Mouse (Mus musculus): ENCODE results near the gene Smndc1. TPM values are rescaled to one million over a fixed set of nuclear protein-coding genes. Genes with fewer than 3 reads are reported as not detected.
"Not testable (repeated sequence)": the region's sequence is repeated elsewhere in the genome, so short reads cannot be mapped to it uniquely, and the experiment has no call there.

Smndc1 gene
- polyA plus RNA-seq, 1 experiment from 2014 or later = 40.5 TPM

DNA sequence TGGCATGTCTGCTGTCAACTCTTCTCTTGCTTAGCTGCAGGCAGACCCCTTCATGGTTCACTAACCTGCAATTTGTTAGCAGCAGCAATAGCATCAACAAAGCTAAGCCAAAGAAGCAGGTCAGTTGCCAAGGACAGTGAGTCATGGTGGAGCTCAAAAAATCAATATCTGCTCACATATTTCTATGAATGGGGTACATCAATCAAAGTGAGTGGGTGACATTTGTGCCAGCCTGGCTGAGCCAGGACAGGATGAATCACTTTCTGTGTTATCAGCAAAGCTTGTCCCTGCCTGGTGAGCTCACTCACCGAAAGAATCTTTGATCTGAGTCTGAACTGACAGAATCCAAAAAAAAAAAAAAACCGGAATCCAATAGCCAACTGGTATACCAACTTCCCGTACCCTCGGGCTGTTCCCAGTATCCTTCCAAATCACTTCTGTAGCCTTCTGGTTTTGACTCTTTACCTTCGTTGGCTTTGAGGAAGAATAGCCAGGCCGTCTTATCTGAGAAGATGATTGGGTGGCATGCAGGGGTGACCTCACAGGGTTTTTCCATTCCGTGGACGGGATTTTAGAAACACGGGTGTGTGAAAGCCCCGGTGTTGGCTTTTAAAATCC lies 13.9 kb upstream of the Smndc1 start:
- no peaks in the 10 kb centered on the region for H3K27me3 ChIP-seq (replicated peaks; ENCODE audit: control insufficient read depth, insufficient read depth, low read length)
- no peaks in the 10 kb centered on the region for H3K9me3 ChIP-seq (ENCODE audit: control insufficient read depth, low read length)
- H3K4me1 ChIP-seq (ENCODE audit: control insufficient read depth, insufficient read depth, low read length) = no peaks in the 10 kb centered on the region
- H3K36me3 ChIP-seq (ENCODE audit: control insufficient read depth, insufficient read depth, low read length) = no peaks in the 10 kb centered on the region
- no peak overlapping the region for H3K4me2 ChIP-seq (ENCODE audit: low read depth, low read length)
- no peak overlapping the region for H3K4me3 ChIP-seq (ENCODE audit: low read length)
- no peak overlapping the region for H3K27ac ChIP-seq (ENCODE audit: low read length)
- no peak for ATAC-seq
- WGBS = 89% methylated on average over 10 of the region's 10 CpGs
- no peak overlapping the region for H3K9ac ChIP-seq (ENCODE audit: low read depth, low read length)

DNA sequence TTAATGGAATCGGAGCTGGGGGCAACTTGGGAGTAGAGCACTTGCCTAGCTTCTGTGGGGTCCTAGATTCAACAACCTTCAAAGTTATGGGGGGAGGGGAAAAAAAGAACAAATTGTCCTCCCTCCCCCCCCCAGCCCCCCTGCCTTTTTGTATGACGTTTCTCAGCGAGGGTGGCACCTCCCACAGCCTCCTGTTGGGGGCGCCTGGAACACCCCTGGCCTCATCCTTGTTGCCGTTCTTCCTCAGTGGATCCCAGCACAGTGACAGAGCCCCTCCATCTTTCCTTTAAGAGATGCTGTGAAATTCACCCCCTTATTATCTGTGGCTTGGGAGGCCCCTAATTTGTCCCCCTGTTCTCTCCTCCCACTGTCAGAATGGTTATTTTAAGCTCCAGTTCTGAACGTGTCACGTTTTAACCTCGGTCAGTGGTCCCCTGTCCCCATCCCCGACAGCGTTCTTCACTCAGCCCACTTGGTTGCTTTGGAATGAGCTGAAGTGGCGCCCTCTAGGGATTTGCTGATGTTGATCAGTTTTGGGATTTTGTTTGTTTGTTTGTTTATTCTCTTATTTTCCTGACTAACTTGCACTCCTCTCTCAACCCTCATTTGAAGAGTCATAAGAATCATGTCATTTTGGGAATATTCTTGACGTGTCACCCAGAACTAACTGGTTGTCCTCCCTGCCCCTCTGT lies 12.5 kb upstream of the Smndc1 start:
- Histone ChIP-seq H3K4me1 (ENCODE audit: control insufficient read depth, insufficient read depth, low read length) (no peaks in the 10 kb centered on the region), H3K4me2 (ENCODE audit: low read depth, low read length) (no peak overlapping the region), H3K36me3 (ENCODE audit: control insufficient read depth, insufficient read depth, low read length) (no peaks in the 10 kb centered on the region), H3K9ac (ENCODE audit: low read depth, low read length) (no peak overlapping the region), H3K27me3 (replicated peaks; ENCODE audit: control insufficient read depth, insufficient read depth, low read length) (no peaks in the 10 kb centered on the region), H3K4me3 (ENCODE audit: low read length) (no peak overlapping the region), H3K9me3 (ENCODE audit: control insufficient read depth, low read length) (no peaks in the 10 kb centered on the region), H3K27ac (ENCODE audit: low read length) (no peak overlapping the region)
- 51% methylated on average over 12 of the region's 12 CpGs for WGBS
- ATAC-seq = no peak

DNA sequence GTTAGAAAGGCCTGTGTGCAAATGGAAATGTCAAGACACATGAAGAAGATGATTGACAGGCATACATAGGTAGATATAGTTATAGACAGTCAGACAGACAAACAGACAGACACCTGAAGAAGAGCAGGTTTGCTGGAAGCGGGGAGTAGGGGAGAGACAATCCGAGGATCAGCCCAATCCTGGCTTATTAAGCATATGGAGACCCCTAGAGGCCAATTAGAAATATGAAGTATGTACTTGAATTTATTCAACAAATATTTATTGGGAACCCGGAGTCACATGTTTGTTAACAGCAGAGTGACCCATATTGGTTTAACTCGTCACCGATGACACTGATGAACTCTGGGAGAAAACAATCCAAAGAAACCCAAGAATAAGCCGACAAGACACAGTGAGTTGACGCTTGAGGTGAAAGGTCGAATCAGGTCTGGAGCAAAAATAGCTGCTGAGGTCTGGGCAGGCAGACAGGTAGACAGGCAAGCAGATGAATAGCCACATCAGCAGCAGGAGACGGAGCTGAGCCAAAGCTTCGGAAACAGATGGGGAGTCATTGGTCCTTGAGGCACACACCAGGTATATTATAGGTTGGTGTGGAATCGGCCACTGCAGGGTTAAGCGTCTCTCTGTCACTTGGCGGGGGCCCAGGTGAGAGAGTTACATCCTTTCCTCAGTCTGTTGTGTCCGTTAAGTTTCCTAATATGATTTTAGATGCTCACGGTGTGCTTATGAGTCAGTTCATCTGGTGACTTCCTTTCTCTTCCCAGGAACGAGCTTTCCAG lies 10.1 kb upstream of the Smndc1 start:
- no peaks in the 10 kb centered on the region for H3K27me3 ChIP-seq (replicated peaks; ENCODE audit: control insufficient read depth, insufficient read depth, low read length)

DNA sequence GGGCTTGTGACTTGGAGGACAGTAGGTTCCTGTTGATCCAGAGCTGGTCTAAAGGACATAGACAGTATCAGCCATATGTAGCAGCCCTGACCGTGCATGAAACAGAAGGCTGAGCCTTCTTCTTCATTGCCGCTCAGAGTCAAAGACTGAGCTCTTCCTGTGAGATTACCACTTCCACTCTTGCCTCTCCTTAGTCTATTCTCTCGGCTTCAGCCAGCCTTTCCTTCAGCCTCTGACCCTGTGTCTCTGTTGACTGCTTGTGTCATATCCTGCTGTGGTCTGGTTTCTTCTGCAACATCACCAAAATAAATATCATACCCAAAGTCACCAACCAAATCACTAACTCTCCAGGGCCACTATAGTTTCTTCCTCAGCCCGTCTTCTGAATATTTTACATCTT lies 8.8 kb upstream of the Smndc1 start:
- Histone ChIP-seq H3K36me3 (ENCODE audit: control insufficient read depth, insufficient read depth, low read length) (no peaks in the 10 kb centered on the region), H3K9ac (ENCODE audit: low read depth, low read length) (no peak overlapping the region), H3K4me2 (ENCODE audit: low read depth, low read length) (no peak overlapping the region), H3K27ac (ENCODE audit: low read length) (no peak overlapping the region), H3K4me1 (ENCODE audit: control insufficient read depth, insufficient read depth, low read length) (no peaks in the 10 kb centered on the region), H3K27me3 (replicated peaks; ENCODE audit: control insufficient read depth, insufficient read depth, low read length) (no peaks in the 10 kb centered on the region), H3K9me3 (ENCODE audit: control insufficient read depth, low read length) (no peaks in the 10 kb centered on the region), H3K4me3 (ENCODE audit: low read length) (no peak overlapping the region)
- WGBS = 79% methylated on average over 4 of the region's 4 CpGs
- no peak for ATAC-seq

More for the DNA sequence above, 10.1 kb upstream of the Smndc1 start:
- no peaks in the 10 kb centered on the region for H3K9me3 ChIP-seq (ENCODE audit: control insufficient read depth, low read length)
- no peak overlapping the region for H3K27ac ChIP-seq (ENCODE audit: low read length)
- WGBS = 81% methylated on average over 16 of the region's 16 CpGs
- H3K9ac ChIP-seq (ENCODE audit: low read depth, low read length) = no peak overlapping the region
- H3K4me3 ChIP-seq (ENCODE audit: low read length) = no peak overlapping the region
- H3K4me1 ChIP-seq (ENCODE audit: control insufficient read depth, insufficient read depth, low read length) = no peaks in the 10 kb centered on the region
- H3K36me3 ChIP-seq (ENCODE audit: control insufficient read depth, insufficient read depth, low read length) = no peaks in the 10 kb centered on the region
- no peak overlapping the region for H3K4me2 ChIP-seq (ENCODE audit: low read depth, low read length)
- no peak for ATAC-seq

DNA sequence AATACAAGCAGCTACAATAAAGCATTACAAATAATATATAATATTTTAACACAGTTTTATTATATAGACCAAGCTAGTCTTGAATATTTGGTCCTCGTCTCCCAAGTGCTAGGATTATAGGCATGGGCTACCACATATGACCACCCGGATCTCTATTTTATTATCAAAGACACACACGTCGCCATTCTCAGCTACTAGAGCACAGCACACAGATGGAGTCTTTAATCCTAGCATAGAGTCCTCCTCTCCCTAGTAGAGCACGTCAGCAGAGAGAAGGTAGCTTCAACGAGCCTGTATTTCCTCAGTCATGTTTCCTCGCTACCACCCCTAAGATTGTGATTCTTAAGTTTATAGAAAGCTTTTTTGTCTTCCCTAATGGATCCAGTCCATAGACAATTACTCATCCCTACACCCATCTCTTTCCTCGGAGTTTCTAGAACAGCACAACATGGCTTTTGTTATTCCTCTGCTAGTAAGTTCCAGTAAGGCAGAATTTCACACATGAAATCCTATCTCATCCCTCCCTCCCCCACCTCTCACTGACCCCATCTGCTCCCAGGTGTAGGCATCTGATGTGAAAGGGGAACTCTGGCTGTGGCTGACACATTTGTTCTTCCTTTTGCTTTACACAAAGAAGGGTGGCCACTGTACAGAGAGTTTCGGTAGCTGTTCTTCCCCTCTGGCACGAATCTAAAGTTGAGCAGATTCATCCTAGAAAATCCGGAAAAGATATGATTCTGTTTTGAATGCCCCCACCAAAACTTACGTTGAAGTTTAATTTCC lies 7.3 kb upstream of the Smndc1 start:
- no peak for ATAC-seq
- 79% methylated on average over 12 of the region's 12 CpGs for WGBS

DNA sequence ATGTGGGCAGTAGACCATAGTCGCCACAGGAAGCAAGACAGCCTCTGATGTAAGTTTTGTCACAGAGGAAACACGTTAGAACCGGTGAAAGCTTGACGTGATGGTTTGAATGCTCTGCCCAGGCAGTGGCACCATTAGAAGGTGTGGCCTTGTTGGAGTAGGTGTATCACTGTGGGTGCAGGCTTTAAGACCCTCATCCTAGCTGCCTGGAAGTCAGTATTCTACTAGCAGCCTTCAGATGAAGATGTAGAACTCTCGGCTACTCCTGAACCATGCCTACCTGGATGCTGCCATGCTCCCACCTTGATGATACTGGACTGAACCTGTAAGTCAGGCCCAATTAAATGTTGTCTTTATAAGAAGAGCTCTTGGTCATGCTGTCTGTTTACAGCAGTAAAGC lies 5.4 kb upstream of the Smndc1 start:
- H3K4me1 ChIP-seq (ENCODE audit: control insufficient read depth, insufficient read depth, low read length); H3K27me3 ChIP-seq (replicated peaks; ENCODE audit: control insufficient read depth, insufficient read depth, low read length); H3K4me2 ChIP-seq (ENCODE audit: low read depth, low read length); ATAC-seq; H3K27ac ChIP-seq (ENCODE audit: low read length); H3K9me3 ChIP-seq (ENCODE audit: control insufficient read depth, low read length); H3K36me3 ChIP-seq (ENCODE audit: control insufficient read depth, insufficient read depth, low read length); H3K9ac ChIP-seq (ENCODE audit: low read depth, low read length); H3K4me3 ChIP-seq (ENCODE audit: low read length): not testable (repeated sequence)
- WGBS = 66% methylated on average over 5 of the region's 5 CpGs

More for the DNA sequence above, 7.3 kb upstream of the Smndc1 start:
- Histone ChIP-seq H3K9ac (ENCODE audit: low read depth, low read length) (no peak overlapping the region), H3K36me3 (ENCODE audit: control insufficient read depth, insufficient read depth, low read length) (no peaks in the 10 kb centered on the region), H3K9me3 (ENCODE audit: control insufficient read depth, low read length) (no peaks in the 10 kb centered on the region), H3K4me2 (ENCODE audit: low read depth, low read length) (no peak overlapping the region), H3K27me3 (replicated peaks; ENCODE audit: control insufficient read depth, insufficient read depth, low read length) (no peaks in the 10 kb centered on the region), H3K27ac (ENCODE audit: low read length) (no peak overlapping the region), H3K4me1 (ENCODE audit: control insufficient read depth, insufficient read depth, low read length) (no peaks in the 10 kb centered on the region), H3K4me3 (ENCODE audit: low read length) (no peak overlapping the region)

DNA sequence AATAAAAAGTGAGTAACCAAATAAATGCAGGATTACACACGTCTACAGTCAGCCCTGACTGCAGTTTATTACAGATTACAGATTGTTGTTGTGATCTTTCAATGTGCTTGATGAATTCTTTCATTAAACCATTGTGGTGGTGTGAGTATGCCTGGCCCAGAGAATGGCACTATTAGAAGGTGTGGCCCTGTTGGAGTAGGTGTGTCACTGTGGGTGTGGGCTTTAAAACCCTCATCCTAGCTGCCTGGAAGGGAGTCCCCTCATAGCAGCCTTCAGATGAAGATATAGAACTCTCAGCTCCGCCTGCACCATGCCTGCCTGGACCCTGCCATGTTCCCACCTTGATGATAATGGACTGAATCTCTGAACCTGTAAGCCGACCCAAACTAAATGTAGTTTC lies 4.6 kb upstream of the Smndc1 start:
- not testable (repeated sequence) for H3K27ac ChIP-seq (ENCODE audit: low read length); ATAC-seq; H3K27me3 ChIP-seq (replicated peaks; ENCODE audit: control insufficient read depth, insufficient read depth, low read length); H3K4me3 ChIP-seq (ENCODE audit: low read length); H3K9me3 ChIP-seq (ENCODE audit: control insufficient read depth, low read length); H3K9ac ChIP-seq (ENCODE audit: low read depth, low read length); H3K4me1 ChIP-seq (ENCODE audit: control insufficient read depth, insufficient read depth, low read length); H3K36me3 ChIP-seq (ENCODE audit: control insufficient read depth, insufficient read depth, low read length); H3K4me2 ChIP-seq (ENCODE audit: low read depth, low read length)
- 64% methylated on average over 3 of the region's 3 CpGs for WGBS

DNA sequence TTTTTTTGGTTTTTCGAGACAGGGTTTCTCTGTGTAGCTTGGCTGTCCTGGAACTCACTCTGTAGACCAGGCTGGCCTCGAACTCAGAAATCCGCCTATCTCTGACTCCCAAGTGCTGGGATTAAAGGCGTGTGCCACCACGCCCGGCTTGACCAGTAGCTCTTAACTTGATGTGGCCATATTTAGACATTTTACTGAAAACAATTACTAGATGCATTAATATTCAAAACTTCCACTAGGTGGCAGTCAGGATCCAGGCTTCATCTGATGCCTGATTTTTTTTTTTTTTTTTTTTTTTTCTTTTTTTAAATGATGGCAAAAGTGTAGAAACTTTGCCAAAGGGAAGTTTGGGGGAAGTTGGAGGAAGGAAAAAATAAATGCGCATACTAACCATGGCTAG lies 4.2 kb upstream of the Smndc1 start:
- no peak for ATAC-seq
- no peaks in the 10 kb centered on the region for H3K27me3 ChIP-seq (replicated peaks; ENCODE audit: control insufficient read depth, insufficient read depth, low read length)
- H3K4me2 ChIP-seq (ENCODE audit: low read depth, low read length) = no peak overlapping the region
- no peaks in the 10 kb centered on the region for H3K36me3 ChIP-seq (ENCODE audit: control insufficient read depth, insufficient read depth, low read length)
- H3K27ac ChIP-seq (ENCODE audit: low read length) = no peak overlapping the region
- no peaks in the 10 kb centered on the region for H3K9me3 ChIP-seq (ENCODE audit: control insufficient read depth, low read length)
- no peak overlapping the region for H3K9ac ChIP-seq (ENCODE audit: low read depth, low read length)
- 11% methylated on average over 7 of the region's 7 CpGs for WGBS
- no peak overlapping the region for H3K4me3 ChIP-seq (ENCODE audit: low read length)
- H3K4me1 ChIP-seq (ENCODE audit: control insufficient read depth, insufficient read depth, low read length) = 0 out of 2 replicates have a peak, but pooled peaks cover 2% of the 10 kb centered on the region

DNA sequence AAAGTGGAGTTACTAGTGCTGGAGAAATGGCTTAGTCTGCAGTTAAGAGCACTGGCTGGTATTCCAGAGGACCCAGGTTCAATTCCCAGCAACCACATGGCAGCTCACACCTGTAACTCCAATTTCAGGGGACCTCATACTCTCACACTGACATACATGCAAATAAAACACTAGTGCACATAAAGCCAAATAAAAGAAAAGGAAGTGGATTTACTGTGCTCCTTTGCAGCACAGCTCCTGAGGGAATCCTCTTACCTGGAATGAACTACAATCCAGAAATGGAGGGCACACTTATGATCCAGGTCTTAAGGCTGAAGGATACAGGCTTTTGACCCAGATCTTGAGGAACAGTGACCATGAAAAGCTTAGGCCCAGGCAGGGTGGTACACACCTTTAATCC lies 3.3 kb upstream of the Smndc1 start:
- Histone ChIP-seq H3K4me2 (ENCODE audit: low read depth, low read length) (no peak overlapping the region), H3K27me3 (replicated peaks; ENCODE audit: control insufficient read depth, insufficient read depth, low read length) (no peaks in the 10 kb centered on the region), H3K4me1 (ENCODE audit: control insufficient read depth, insufficient read depth, low read length) (peaks cover 6% of the 10 kb centered on the region), H3K36me3 (ENCODE audit: control insufficient read depth, insufficient read depth, low read length) (no peaks in the 10 kb centered on the region), H3K4me3 (ENCODE audit: low read length) (no peak overlapping the region), H3K9ac (ENCODE audit: low read depth, low read length) (no peak overlapping the region), H3K27ac (ENCODE audit: low read length) (no peak overlapping the region), H3K9me3 (ENCODE audit: control insufficient read depth, low read length) (no peaks in the 10 kb centered on the region)
- ATAC-seq = no peak
